Mouse (Mus musculus) stomach, postnatal 0 days (tissue): ENCODE measurements around the gene Gm5136. TPM values are rescaled to one million over a fixed set of nuclear protein-coding genes. Genes with fewer than 3 reads are reported as not detected.

Experiments used
- ATAC-seq: fragments of 200-750 bp; cut with Nextera tagmentation; 2 replicates; pipeline ENCODE4 v1.8.0; 2017; ENCODE audit not compliant: low FRiP score, low TSS enrichment
- DNase-seq: peaks from one replicate; pipeline ENCODE4 v3.0.0-alpha.2; 2016; ENCODE audit warnings: low spot score
- H3K27ac ChIP-seq: fragments of 300-500 bp; sonication (generic); replicated peaks from 2 replicates; pipeline ENCODE4 v1.5.1; 2014; ENCODE audit warnings: mild to moderate bottlenecking, control low read depth
- H3K27me3 ChIP-seq: fragments of 300-500 bp; sonication (generic); 2 replicates; pipeline ENCODE4 v1.6.1; 2014; ENCODE audit warnings: low read length; ENCODE audit not compliant: control insufficient read depth, insufficient read depth
- H3K36me3 ChIP-seq: fragments of 300-500 bp; sonication (generic); 2 replicates; pipeline ENCODE4 v1.6.1; 2014; ENCODE audit warnings: low read length, mixed read lengths; ENCODE audit not compliant: control insufficient read depth, insufficient read depth
- H3K4me1 ChIP-seq: fragments of 300-500 bp; sonication (generic); replicated peaks from 2 replicates; pipeline ENCODE4 v1.6.1; 2014; ENCODE audit warnings: antibody characterized with exemption; ENCODE audit not compliant: control insufficient read depth, insufficient read depth
- H3K4me2 ChIP-seq: fragments of 300-500 bp; sonication (generic); replicated peaks from 2 replicates; pipeline ENCODE4 v1.6.1; 2014; ENCODE audit warnings: low read depth, mild to moderate bottlenecking, control low read depth, moderate library complexity
- H3K4me3 ChIP-seq: fragments of 300-500 bp; sonication (generic); 2 replicates; pipeline ENCODE4 v1.5.1; 2014; ENCODE audit warnings: low read depth, low read length, control low read depth
- H3K9ac ChIP-seq: fragments of 300-500 bp; sonication (generic); 2 replicates; pipeline ENCODE4 v1.6.1; 2014; ENCODE audit warnings: mild to moderate bottlenecking, low read length, control low read depth, mixed read lengths
- H3K9me3 ChIP-seq: fragments of 300-500 bp; sonication (generic); 2 replicates; pipeline ENCODE4 v1.6.1; 2016; ENCODE audit warnings: low read length; ENCODE audit not compliant: control insufficient read depth
- CTCF ChIP-seq: IDR thresholded peaks from 2 replicates; pipeline ENCODE4 v1.5.1; 2016; ENCODE audit warnings: antibody characterized with exemption, low read depth, mild to moderate bottlenecking, moderate library complexity
- EP300 ChIP-seq: optimal IDR thresholded peaks from 2 replicates; pipeline ENCODE3; 2016; ENCODE audit warnings: antibody characterized with exemption
- WGBS: fragments of 180-500 bp; shearing (Covaris S2); extraction: QIAGEN DNeasy Blood & Tissue Kit; methylation state at CpG from one replicate; pipeline ENCODE4 v1.1.7; 2014; 5-methylcytosine and 5-hydroxymethylcytosine counted together
- polyA plus RNA-seq: library from polyadenylated mRNA; unstranded; fragments of >200 nt; fragmentation: Nextera tagmentation; extraction: Ambion mirVana; gene quantifications from 2 replicates; pipeline ENCODE4 v1.2.1, GENCODE M21; 2015

Gene Gm5136
- polyA plus RNA-seq, 1 experiment from 2014 or later, result not detected

GRCm38 (mm10) chr10:108679675-108680390, 20.1 kb downstream of the Gm5136 start:
- Histone ChIP-seq H3K4me2 (no peak overlapping the region), H3K36me3 (no peaks in the 10 kb centered on the region), H3K27ac (no peak overlapping the region), H3K4me3 (no peak overlapping the region), H3K9me3 (no peaks in the 10 kb centered on the region), H3K4me1 (no peaks in the 10 kb centered on the region), H3K9ac (no peak overlapping the region), H3K27me3 (no peaks in the 10 kb centered on the region)
- DNase-seq (no peak), ATAC-seq (no peak)
- WGBS, result 48% methylated on average over 14 of the region's 14 CpGs
- TF ChIP-seq EP300, result no peak
- no peak for TF ChIP-seq CTCF

GRCm38 (mm10) chr10:108677053-108677452, 22.9 kb downstream of the Gm5136 start:
- Histone ChIP-seq H3K9ac (no peak overlapping the region), H3K36me3 (no peaks in the 10 kb centered on the region), H3K27ac (no peak overlapping the region), H3K27me3 (no peaks in the 10 kb centered on the region), H3K9me3 (no peaks in the 10 kb centered on the region), H3K4me3 (no peak overlapping the region), H3K4me2 (no peak overlapping the region), H3K4me1 (no peaks in the 10 kb centered on the region)
- TF ChIP-seq CTCF (no peak), EP300 (no peak)
- ATAC-seq, result no peak
- 74% methylated on average over 8 of the region's 8 CpGs for WGBS
- no peak for DNase-seq

DNA sequence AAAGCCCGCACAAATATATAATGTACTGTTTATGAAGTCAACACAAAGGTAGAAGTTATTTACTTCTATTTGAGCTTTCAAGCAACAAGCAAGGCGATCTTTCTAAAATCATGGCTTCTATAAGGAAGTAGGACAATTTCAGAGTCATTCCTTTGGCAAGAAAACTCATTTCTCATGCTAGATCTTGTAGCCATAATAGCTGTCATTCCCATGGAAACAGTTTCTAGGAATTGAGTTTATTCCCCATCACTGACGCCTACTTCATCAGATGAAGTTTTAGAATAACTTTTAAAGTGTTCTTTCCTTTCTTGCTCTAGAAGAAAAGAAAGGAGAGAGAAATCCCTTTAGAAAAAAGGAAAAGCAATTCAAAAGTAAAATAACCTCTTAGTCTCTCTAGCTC, 31.0 kb downstream of the Gm5136 start:
- no peak for ATAC-seq
- H3K4me3 ChIP-seq, result no peak overlapping the region
- WGBS, result 83% methylated on average over 3 of the region's 3 CpGs
- H3K9me3 ChIP-seq, result no peaks in the 10 kb centered on the region
- no peak for TF ChIP-seq CTCF
- TF ChIP-seq EP300, result no peak
- no peak for DNase-seq
- H3K36me3 ChIP-seq, result no peaks in the 10 kb centered on the region
- H3K27me3 ChIP-seq, result no peaks in the 10 kb centered on the region
- H3K9ac ChIP-seq, result no peak overlapping the region
- H3K27ac ChIP-seq, result no peak overlapping the region
- no peaks in the 10 kb centered on the region for H3K4me1 ChIP-seq
- H3K4me2 ChIP-seq, result no peak overlapping the region

- H3K4me3 ChIP-seq, result no peak overlapping the region
- DNase-seq, result no peak
- H3K36me3 ChIP-seq, result no peaks in the 10 kb centered on the region
- H3K27me3 ChIP-seq, result no peaks in the 10 kb centered on the region
- no peak overlapping the region for H3K4me2 ChIP-seq
- no peak overlapping the region for H3K27ac ChIP-seq
- TF ChIP-seq EP300 (no peak), CTCF (no peak)
- no peak for ATAC-seq
- H3K9ac ChIP-seq, result no peak overlapping the region
- 61% methylated on average over 3 of the region's 3 CpGs for WGBS
- H3K4me1 ChIP-seq, result no peaks in the 10 kb centered on the region
- no peaks in the 10 kb centered on the region for H3K9me3 ChIP-seq
Observed at GRCm38 (mm10) chr10:108660295-108660694, 39.7 kb downstream of the Gm5136 start.

GRCm38 (mm10) chr10:108658300-108658699, 41.7 kb downstream of the Gm5136 start:
- TF ChIP-seq CTCF, result no peak
- no peak for TF ChIP-seq EP300
- Histone ChIP-seq H3K4me3 (no peak overlapping the region), H3K9me3 (no peaks in the 10 kb centered on the region), H3K36me3 (no peaks in the 10 kb centered on the region), H3K4me1 (no peaks in the 10 kb centered on the region), H3K27me3 (no peaks in the 10 kb centered on the region), H3K4me2 (no peak overlapping the region), H3K27ac (no peak overlapping the region), H3K9ac (no peak overlapping the region)
- DNase-seq (no peak), ATAC-seq (no peak)
- 80% methylated on average over 2 of the region's 2 CpGs for WGBS

DNA sequence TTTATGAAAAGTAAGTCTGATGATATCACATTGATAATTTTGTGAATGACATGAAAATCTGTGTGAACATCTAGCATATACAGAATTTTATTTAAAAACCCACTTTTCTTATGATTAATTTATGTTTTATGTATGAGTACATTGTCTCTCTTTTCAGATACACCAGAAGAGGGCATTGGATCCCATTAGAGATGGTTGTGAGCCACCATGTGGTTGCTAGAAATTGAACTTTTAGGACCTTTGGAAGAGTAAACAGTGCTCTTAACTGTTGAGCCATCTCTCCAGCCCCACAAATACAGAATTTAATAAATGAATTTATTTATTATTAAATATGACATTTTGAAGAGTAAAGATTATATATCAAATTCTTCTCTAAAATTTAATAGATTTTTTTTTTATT, 42.3 kb downstream of the Gm5136 start:
- no peak for TF ChIP-seq CTCF
- H3K27ac ChIP-seq, result no peak overlapping the region
- no peaks in the 10 kb centered on the region for H3K36me3 ChIP-seq
- H3K27me3 ChIP-seq, result no peaks in the 10 kb centered on the region
- ATAC-seq, result no peak
- no peak overlapping the region for H3K4me3 ChIP-seq
- no peaks in the 10 kb centered on the region for H3K4me1 ChIP-seq
- H3K4me2 ChIP-seq, result no peak overlapping the region
- DNase-seq, result no peak
- no peaks in the 10 kb centered on the region for H3K9me3 ChIP-seq
- H3K9ac ChIP-seq, result no peak overlapping the region
